Mouse (Mus musculus) embryonic fibroblast, embryonic 13.5 days (primary cell): ENCODE data around the gene Txnip.

Experiments
- CTCF ChIP-seq: IDR thresholded peaks from 2 replicates; pipeline ENCODE4 v1.5.1; 2011; ENCODE audit warnings: mild to moderate bottlenecking, control low read depth, low read length, moderate library complexity, borderline replicate concordance; ENCODE audit not compliant: insufficient read depth
- POLR2A ChIP-seq: IDR thresholded peaks from 2 replicates; pipeline ENCODE4 v1.6.1; 2011; ENCODE audit warnings: low read depth, mild to moderate bottlenecking, control low read depth, low read length, moderate library complexity

DNA sequence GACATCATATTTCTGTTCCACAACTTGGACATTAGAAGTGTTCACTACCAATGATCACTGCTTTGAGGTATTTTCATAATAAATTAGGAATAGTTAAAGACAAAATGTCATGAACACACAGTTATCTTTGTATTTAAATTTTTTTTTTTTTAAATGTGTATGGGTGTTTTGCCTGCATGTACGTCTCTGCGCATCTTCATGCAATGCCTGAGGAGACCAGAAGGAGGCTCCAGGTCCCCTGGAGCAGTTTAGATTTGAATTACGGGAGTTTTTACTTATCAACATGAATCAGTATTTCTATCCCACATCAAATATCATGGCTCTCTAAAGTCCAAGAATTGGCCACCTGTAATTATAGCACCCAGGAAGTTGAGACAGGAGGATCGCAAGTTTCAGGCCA, 35.6 kb upstream of the Txnip start:
- TF ChIP-seq CTCF (peak; percentile 19; the same call in 1 of the 2 replicates), POLR2A (no peak)
